Mouse (Mus musculus) limb, embryonic 11.5 days (tissue): ENCODE measurements around the gene Idh2. TPM values are rescaled to one million over a fixed set of nuclear protein-coding genes. Genes with fewer than 3 reads are reported as not detected.

Experiments used
- polyA plus RNA-seq: library from polyadenylated mRNA; unstranded; fragments of >200 nt; fragmentation: Nextera tagmentation; extraction: Ambion mirVana; gene quantifications from 2 replicates; pipeline ENCODE4 v1.2.1, GENCODE M21; 2014

Idh2 gene
- polyA plus RNA-seq, 1 experiment from 2014 or later = 555 TPM

Other genes with a start within 250 kb of the Idh2 start
- 41.2 and 47.3 TPM in 2 replicates for gene Ap3s2, start 194.7 kb downstream of the Idh2 start, polyA plus RNA-seq
- gene Arpin, start 180.0 kb downstream of the Idh2 start, polyA plus RNA-seq = 17.8 and 17.9 TPM in 2 replicates
- gene Zfp710, start 90.6 kb downstream of the Idh2 start, polyA plus RNA-seq = 15.4 and 17.0 TPM in 2 replicates
- 8.3 and 9.0 TPM in 2 replicates for gene Sema4b, start 71.4 kb upstream of the Idh2 start, polyA plus RNA-seq
- 55.5 and 60.8 TPM in 2 replicates for gene Cib1, start 117.4 kb upstream of the Idh2 start, polyA plus RNA-seq
- gene Gdpgp1, start 117.5 kb upstream of the Idh2 start, polyA plus RNA-seq = 4.6 and 4.8 TPM in 2 replicates
- 0.30 and 0.91 TPM in 2 replicates for gene Ttll13, start 131.0 kb upstream of the Idh2 start, polyA plus RNA-seq
- 47.4 and 49.0 TPM in 2 replicates for gene Ngrn, start 145.8 kb upstream of the Idh2 start, polyA plus RNA-seq
- 13.0 and 18.9 TPM in 2 replicates for gene Vps33b, start 154.3 kb upstream of the Idh2 start, polyA plus RNA-seq
- gene Prc1, start 179.1 kb upstream of the Idh2 start, polyA plus RNA-seq = 150 and 152 TPM in 2 replicates
- gene Rccd1, start 209.1 kb upstream of the Idh2 start, polyA plus RNA-seq = 10.5 and 11.0 TPM in 2 replicates
- gene Unc45a, start 225.6 kb upstream of the Idh2 start, polyA plus RNA-seq = 34.7 and 38.0 TPM in 2 replicates
- 25.7 and 27.5 TPM in 2 replicates for gene Hddc3, start 227.7 kb upstream of the Idh2 start, polyA plus RNA-seq